Mouse (Mus musculus): ENCODE data around the gene Arhgap35. TPM values are rescaled to one million over a fixed set of nuclear protein-coding genes. Genes with fewer than 3 reads are reported as not detected.

Gene Arhgap35
- polyA plus RNA-seq, 1 experiment from 2014 or later, result 39.1 TPM

DNA sequence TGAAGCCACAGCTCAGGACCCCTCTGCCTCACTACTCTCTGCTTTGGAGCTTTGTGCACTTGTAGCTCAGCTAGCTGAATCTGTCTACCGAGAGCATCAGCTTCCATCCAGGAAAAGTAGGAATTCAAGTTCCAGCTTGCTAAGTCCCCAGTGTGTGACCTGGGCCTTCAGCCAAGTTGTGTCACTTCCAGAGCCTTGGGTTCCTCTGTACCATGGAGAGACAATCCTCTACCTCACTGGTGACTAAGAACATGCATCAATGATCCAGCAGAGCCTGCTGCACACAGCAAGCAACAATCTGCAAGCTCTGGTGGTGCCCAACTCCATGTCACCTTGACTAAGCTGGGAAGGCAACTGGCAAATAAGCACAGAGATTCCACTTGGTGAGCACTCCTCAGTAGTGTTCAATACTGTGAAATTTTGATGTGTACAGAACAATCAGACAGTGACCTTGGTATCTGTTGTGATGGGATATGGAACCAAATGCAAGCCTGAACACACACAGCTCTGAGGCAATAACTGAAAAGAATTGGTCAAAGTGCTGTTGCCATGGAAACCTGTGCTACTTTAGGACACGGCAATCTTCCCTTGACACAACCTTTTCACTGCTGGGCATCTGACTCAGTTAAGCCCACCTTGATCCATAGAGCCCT is 110.1 kb downstream of the Arhgap35 start:
- Histone ChIP-seq H3K4me2 (replicated peaks) (no peak overlapping the region), H3K9ac (replicated peaks) (no peak overlapping the region), H3K4me1 (no peaks in the 10 kb centered on the region), H3K9me3 (no peaks in the 10 kb centered on the region), H3K27ac (replicated peaks) (no peak overlapping the region), H3K36me3 (peaks cover 52% of the 10 kb centered on the region), H3K27me3 (no peaks in the 10 kb centered on the region), H3K4me3 (no peak overlapping the region)
- 82% methylated on average over 2 of the region's 2 CpGs for WGBS
- no peak for ATAC-seq (ENCODE audit: low FRiP score, low read depth)

GRCm38 (mm10) chr7:16501571-16501970 is 113.2 kb downstream of the Arhgap35 start:
- no peak overlapping the region for H3K4me3 ChIP-seq
- H3K4me1 ChIP-seq, result no peaks in the 10 kb centered on the region
- H3K9me3 ChIP-seq, result no peaks in the 10 kb centered on the region
- H3K9ac ChIP-seq (replicated peaks), result no peak overlapping the region
- peaks cover 75% of the 10 kb centered on the region for H3K36me3 ChIP-seq
- ATAC-seq (ENCODE audit: low FRiP score, low read depth), result no peak
- WGBS, result 89% methylated on average over 4 of the region's 4 CpGs
- H3K27ac ChIP-seq (replicated peaks), result no peak overlapping the region
- H3K27me3 ChIP-seq, result no peaks in the 10 kb centered on the region
- no peak overlapping the region for H3K4me2 ChIP-seq (replicated peaks)

- Histone ChIP-seq H3K4me1 (no peaks in the 10 kb centered on the region), H3K27me3 (no peaks in the 10 kb centered on the region), H3K27ac (replicated peaks) (no peak overlapping the region), H3K4me3 (no peak overlapping the region), H3K9ac (replicated peaks) (no peak overlapping the region), H3K36me3 (peaks cover 76% of the 10 kb centered on the region), H3K9me3 (no peaks in the 10 kb centered on the region), H3K4me2 (replicated peaks) (no peak overlapping the region)
- 86% methylated on average over 6 of the region's 6 CpGs for WGBS
- ATAC-seq (ENCODE audit: low FRiP score, low read depth), result no peak
These were observed 115.1 kb downstream of the Arhgap35 start for GRCm38 (mm10) chr7:16499671-16500104.

DNA sequence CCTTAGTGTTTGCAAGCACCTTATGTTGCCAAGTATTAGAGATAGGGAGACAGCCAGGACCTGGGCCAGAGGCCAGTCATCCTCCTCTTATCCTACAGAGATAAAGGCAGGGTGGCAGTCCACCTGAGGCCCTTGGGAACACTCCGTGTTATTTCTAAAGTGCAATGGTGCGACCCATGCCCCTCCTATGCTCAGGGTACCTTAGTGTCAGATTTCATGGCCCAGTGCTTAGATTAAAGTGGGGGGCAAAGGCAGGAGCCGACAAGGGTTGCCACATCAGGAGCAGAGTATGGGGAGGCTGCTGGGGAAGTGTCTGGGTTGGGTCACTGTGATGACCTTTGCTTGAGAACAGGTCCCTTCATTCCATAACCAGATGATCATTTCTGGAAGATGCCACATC is 118.5 kb downstream of the Arhgap35 start:
- H3K4me3 ChIP-seq, result no peak overlapping the region
- no peak for ATAC-seq (ENCODE audit: low FRiP score, low read depth)
- no peak overlapping the region for H3K4me2 ChIP-seq (replicated peaks)
- no peaks in the 10 kb centered on the region for H3K9me3 ChIP-seq
- H3K27me3 ChIP-seq, result no peaks in the 10 kb centered on the region
- 97% methylated on average over 3 of the region's 3 CpGs for WGBS
- no peak overlapping the region for H3K27ac ChIP-seq (replicated peaks)
- H3K36me3 ChIP-seq, result peaks cover 45% of the 10 kb centered on the region
- no peak overlapping the region for H3K9ac ChIP-seq (replicated peaks)
- no peaks in the 10 kb centered on the region for H3K4me1 ChIP-seq

DNA sequence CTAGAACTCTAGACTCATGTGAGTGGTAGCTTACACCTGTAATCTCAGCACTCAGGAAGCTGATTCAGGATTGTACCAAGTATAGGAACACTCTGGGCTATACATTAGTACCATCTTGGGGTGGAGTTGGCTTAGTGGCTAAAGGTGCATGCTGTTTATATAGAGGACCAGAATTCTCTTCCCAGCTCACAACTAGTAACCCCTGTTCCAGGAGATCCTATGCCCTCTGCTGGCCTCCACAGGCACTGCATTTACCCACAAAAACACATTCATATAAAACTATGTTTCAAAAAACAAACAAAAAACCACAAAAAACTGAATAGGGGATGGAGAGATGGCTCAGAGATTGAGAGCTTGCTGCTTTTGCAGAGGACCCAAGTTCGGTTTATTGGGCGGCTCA is 121.4 kb downstream of the Arhgap35 start:
- no peak for ATAC-seq (ENCODE audit: low FRiP score, low read depth)
- no peak overlapping the region for H3K4me3 ChIP-seq
- no peak overlapping the region for H3K9ac ChIP-seq (replicated peaks)
- H3K9me3 ChIP-seq, result no peaks in the 10 kb centered on the region
- peaks cover 34% of the 10 kb centered on the region for H3K36me3 ChIP-seq
- H3K27ac ChIP-seq (replicated peaks), result no peak overlapping the region
- no peaks in the 10 kb centered on the region for H3K4me1 ChIP-seq
- H3K4me2 ChIP-seq (replicated peaks), result no peak overlapping the region
- no peaks in the 10 kb centered on the region for H3K27me3 ChIP-seq
- WGBS, result 34% methylated on average over 2 of the region's 2 CpGs

DNA sequence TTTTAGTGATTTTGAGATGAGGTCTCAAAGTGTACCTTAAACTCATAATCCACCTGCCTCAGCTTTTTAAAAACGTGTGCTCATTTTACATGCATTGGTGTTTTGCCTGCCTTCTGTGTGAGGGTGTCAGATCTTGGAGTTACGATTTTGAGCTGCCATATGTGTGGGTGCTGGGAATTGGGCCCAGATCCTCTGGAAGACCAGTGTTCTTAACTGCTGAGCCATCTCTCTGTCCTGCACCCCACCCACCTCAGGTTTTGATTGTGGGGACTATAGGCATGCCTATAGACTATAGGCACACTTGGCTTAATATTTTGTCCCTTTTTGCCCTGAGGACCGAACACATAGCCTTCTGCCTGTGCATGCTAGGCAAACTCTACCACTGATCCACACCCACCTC is 122.6 kb downstream of the Arhgap35 start:
- H3K27me3 ChIP-seq, result no peaks in the 10 kb centered on the region
- no peak overlapping the region for H3K4me3 ChIP-seq
- no peak overlapping the region for H3K9ac ChIP-seq (replicated peaks)
- H3K9me3 ChIP-seq, result no peaks in the 10 kb centered on the region
- peaks cover 22% of the 10 kb centered on the region for H3K36me3 ChIP-seq
- no peak overlapping the region for H3K27ac ChIP-seq (replicated peaks)
- 60% methylated on average over 3 of the region's 3 CpGs for WGBS
- no peaks in the 10 kb centered on the region for H3K4me1 ChIP-seq
- H3K4me2 ChIP-seq (replicated peaks), result no peak overlapping the region
- ATAC-seq (ENCODE audit: low FRiP score, low read depth), result no peak

- no peaks in the 10 kb centered on the region for H3K9me3 ChIP-seq
- H3K4me3 ChIP-seq, result no peak overlapping the region
- H3K9ac ChIP-seq (replicated peaks), result no peak overlapping the region
- H3K4me1 ChIP-seq, result no peaks in the 10 kb centered on the region
- H3K27ac ChIP-seq (replicated peaks), result no peak overlapping the region
- no peak overlapping the region for H3K4me2 ChIP-seq (replicated peaks)
- no peak for ATAC-seq (ENCODE audit: low FRiP score, low read depth)
- WGBS, result 34% methylated on average over 3 of the region's 3 CpGs
- H3K27me3 ChIP-seq, result no peaks in the 10 kb centered on the region
- peaks cover 17% of the 10 kb centered on the region for H3K36me3 ChIP-seq
These were observed 123.0 kb downstream of the Arhgap35 start for GRCm38 (mm10) chr7:16491759-16492158.

GRCm38 (mm10) chr7:16489948-16490347 is 124.8 kb downstream of the Arhgap35 start:
- Histone ChIP-seq H3K9me3 (no peaks in the 10 kb centered on the region), H3K4me1 (no peaks in the 10 kb centered on the region), H3K27me3 (no peaks in the 10 kb centered on the region), H3K27ac (replicated peaks) (no peak overlapping the region), H3K9ac (replicated peaks) (no peak overlapping the region), H3K4me3 (no peak overlapping the region), H3K36me3 (no peaks in the 10 kb centered on the region), H3K4me2 (replicated peaks) (no peak overlapping the region)
- 90% methylated on average over 9 of the region's 9 CpGs for WGBS
- no peak for ATAC-seq (ENCODE audit: low FRiP score, low read depth)

GRCm38 (mm10) chr7:16488816-16489215 is 126.0 kb downstream of the Arhgap35 start:
- Histone ChIP-seq H3K4me2 (replicated peaks) (no peak overlapping the region), H3K36me3 (no peaks in the 10 kb centered on the region), H3K27ac (replicated peaks) (no peak overlapping the region), H3K9ac (replicated peaks) (no peak overlapping the region), H3K27me3 (0 out of 2 replicates have a peak, but pooled peaks cover 3% of the 10 kb centered on the region), H3K4me1 (no peaks in the 10 kb centered on the region), H3K9me3 (no peaks in the 10 kb centered on the region), H3K4me3 (no peak overlapping the region)
- ATAC-seq (ENCODE audit: low FRiP score, low read depth), result no peak

GRCm38 (mm10) chr7:16477628-16478027 is 137.2 kb downstream of the Arhgap35 start, which contains the start of gene Npas1:
Gene Npas1, minus strand, starts transcription at chr7:16477728.
- Histone ChIP-seq H3K9ac (replicated peaks) (no peak within 1 kb of the TSS; the same call in 1 of the 2 replicates), H3K27me3 (peaks cover 64% of the 10 kb centered on the region), H3K4me3 (peak within 1 kb of the TSS; percentile 37), H3K4me2 (replicated peaks) (peak within 1 kb of the TSS; percentile 50), H3K27ac (replicated peaks) (no peak within 1 kb of the TSS), H3K36me3 (no peaks in the 10 kb centered on the region), H3K9me3 (no peaks in the 10 kb centered on the region), H3K4me1 (peaks cover 15% of the 10 kb centered on the region)
- WGBS, result 90% methylated on average over 8 of the region's 8 CpGs
- ATAC-seq (ENCODE audit: low FRiP score, low read depth), result no peak

GRCm38 (mm10) chr7:16476600-16476989 is 138.2 kb downstream of the Arhgap35 start:
- peak overlapping the region; percentile 50 for H3K4me2 ChIP-seq (replicated peaks)
- under 1% methylated on average over 34 of the region's 34 CpGs for WGBS
- H3K4me3 ChIP-seq, result peak overlapping the region; percentile 37
- peaks cover 18% of the 10 kb centered on the region for H3K4me1 ChIP-seq
- H3K9me3 ChIP-seq, result no peaks in the 10 kb centered on the region
- no peak overlapping the region; the same call in 1 of the 2 replicates for H3K9ac ChIP-seq (replicated peaks)
- H3K27ac ChIP-seq (replicated peaks), result no peak overlapping the region
- no peaks in the 10 kb centered on the region for H3K36me3 ChIP-seq
- peaks cover 73% of the 10 kb centered on the region for H3K27me3 ChIP-seq
- no peak for ATAC-seq (ENCODE audit: low FRiP score, low read depth)

DNA sequence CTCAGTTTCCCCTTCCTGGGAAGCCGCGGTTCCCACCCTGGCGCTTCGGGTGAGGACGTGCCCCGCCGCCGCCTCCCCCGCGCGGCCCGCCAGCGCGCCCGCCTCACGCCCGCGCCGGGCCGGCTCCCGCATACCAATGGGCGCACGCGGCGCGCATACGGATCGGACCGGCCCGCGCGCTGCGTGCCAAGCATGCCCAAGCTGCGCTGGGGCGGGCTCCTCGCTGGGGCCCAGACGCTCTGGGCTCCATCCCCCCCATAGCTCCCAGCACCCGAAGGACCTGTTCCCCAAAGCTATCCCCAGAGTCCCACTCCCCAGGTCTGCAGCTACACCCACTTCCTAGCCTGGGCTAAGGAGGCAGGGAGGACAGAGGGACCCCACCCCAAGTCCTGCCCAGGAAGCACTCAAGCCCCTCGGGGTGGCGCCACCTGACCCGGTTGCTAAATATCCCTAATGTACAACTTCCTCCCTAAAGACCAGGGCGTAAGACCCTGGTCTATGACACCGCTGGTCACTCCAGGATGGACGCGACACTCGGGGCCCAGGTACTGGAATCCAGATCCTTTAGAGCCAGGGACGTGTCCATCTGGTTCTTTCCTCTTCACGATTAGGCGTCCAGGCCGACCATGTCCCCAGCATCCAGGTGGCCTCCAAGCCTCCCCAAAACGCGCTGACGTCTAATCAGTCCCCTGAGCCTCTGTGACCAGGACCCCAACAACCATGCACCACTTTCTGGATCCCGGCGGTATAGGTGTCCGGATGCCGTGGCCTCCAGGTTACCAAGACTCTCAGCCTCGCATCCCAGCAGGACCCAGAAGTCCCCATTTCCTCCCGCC is 138.8 kb downstream of the Arhgap35 start:
- Histone ChIP-seq H3K36me3 (no peaks in the 10 kb centered on the region), H3K9me3 (no peaks in the 10 kb centered on the region), H3K27me3 (peaks cover 79% of the 10 kb centered on the region), H3K4me2 (replicated peaks) (peak overlapping the region; percentile 50), H3K4me1 (peaks cover 18% of the 10 kb centered on the region), H3K27ac (replicated peaks) (no peak overlapping the region), H3K9ac (replicated peaks) (no peak overlapping the region; the same call in 1 of the 2 replicates), H3K4me3 (peak overlapping the region; percentile 37)
- 2% methylated on average over 48 of the region's 59 CpGs for WGBS
- no peak for ATAC-seq (ENCODE audit: low FRiP score, low read depth)

Measured in midbrain, embryonic 12.5 days (tissue).